Mouse (Mus musculus): Measurements from ENCODE around the gene Minpp1.
A peak's percentile ranks its signal among the peaks of the same experiment; 100 is the strongest.

The Minpp1 gene

DNA sequence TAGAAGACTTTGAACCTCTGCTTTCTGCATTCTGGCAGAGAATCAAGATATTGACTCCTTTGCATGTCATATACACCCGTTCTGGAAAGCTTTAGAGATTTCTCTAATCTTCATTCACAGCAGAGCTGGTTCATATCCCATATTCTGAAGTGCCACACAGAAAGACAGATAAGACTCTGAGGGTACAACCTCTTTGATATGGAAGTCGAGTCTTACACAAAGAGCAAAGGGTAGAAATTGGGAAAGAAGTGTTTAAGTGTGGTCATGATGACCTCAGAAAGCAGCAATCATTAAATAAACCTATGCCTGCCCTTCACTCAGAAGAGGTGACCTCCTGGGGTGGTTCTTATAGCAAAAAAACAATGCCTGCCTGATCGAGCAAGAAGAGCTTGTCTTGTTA is 43.2 kb downstream of the Minpp1 start:
- no peak for DNase-seq

DNA sequence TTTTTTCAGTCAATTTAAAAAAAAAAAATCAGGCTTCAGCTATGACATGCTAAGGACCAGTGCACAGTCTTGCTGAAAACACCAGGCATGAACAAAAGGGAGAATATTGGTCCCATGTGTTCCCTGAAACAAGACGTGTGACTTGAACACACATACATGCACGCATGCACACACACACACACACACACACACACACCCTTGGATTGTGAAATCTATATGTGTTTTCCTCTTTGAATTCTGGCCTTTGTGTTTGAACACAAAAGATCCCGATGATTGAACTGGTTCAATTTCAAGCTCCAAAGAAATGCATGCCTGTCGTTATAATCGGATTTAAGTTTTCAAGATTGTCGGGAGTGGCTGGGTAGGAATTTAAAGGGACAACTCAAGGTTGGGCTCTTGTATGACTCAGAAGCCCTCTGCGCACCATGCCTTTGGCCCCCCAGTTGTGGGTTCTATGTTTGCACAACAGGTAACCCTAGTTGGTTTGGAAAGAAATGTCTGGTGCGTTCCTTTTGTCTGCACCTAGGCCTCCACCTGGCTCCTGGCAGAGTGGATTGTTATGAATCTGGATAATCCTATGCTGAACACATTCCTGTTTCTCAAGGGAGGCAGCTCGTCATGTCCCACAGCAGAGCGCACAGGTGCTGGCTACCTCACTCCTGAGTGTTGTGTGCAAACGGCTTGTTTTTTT is 43.8 kb downstream of the Minpp1 start:
- no peak for DNase-seq

DNA sequence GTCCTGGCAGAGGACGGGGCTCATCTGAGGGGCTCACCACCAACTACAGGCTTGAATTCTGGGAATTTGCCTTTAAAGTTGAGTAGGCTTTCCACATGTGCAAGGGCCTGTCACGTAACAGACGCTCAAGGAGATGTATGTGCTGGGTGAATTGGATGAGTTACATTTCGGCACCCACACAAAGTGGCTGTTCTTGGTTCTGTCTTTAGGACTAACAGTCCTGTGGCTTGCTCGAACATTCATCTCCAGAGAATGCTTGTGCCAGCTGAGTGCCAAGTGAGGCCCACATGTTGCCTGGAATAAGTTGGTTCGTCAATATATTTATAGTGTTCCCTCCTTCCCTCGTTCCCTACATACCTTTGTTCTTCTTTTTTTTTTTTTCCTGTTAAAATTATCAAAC is 44.7 kb downstream of the Minpp1 start:
- DNase-seq, result no peak

DNA sequence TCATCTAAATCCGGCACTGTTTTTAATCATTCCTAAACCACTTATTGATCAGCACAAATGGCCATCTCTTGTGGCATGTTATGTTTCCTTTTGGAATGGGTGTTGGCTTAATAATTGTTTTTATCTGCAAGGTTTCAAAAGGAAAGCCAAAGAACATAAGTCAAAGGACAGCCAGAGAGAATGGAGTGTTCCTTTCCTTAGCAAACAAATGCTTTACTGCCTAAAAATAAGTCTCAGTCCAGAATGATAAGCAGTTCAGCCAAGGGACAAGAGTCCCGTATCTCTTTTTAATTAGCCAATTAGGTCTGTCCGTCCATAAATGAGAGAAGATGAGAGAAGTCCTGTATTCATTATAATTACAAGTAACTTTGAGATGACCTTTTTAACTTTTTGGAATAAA is 46.8 kb downstream of the Minpp1 start:
- DNase-seq, result peak; percentile 18

DNA sequence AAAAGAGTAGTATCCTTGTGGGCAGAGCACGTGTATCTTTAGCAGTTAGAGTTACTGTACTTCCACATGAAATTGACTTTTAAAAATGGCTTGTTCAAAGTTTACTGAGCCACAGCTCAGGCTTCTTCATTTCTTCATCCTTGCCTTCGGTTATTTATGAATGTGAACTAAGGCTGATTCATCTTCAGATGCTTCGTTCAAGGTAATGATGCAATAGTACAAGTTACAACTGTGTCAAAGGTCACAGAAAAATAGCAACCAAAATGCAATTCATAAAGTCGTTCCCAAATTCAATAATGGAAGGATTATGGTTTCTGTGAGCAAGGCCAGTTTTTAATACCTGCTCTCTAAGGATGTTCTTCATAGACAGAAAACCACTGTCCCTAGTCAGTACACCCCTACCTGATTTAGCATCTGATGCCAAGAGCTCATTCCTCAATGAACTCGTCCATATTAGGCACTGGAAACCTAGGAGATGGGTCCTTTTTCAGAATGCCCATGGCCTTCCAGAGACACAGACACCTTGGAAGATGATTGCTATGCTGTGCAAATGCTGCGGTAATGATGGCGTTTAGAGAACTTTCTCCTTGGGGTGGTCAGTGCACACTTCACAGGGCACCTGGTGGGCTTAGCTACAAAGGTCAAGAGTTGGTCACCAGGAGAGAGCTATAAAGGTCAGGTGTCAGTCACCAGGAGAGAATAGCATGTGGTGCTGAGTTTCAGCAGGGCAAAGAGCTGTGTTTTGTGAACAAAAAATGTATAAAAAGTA is 47.4 kb downstream of the Minpp1 start:
- peak; percentile 6 for DNase-seq

DNA sequence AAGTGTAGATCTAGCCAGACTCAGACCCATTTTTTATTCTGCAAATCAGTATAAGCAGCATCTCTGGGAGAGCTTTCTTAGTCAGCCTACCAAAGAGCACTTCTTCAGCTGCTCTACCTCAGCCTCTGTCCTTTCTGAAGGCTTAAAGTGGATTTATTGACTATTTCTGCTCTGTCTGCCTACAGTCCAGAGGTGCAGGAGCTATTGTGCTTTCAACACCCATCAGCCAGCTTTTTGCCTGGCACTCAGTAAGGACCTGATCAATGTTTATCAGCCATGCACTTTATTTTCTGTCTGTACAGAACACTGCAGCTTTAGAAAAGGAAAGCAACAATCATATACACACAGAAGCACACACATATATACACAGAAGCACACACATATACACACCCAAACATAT is 49.3 kb downstream of the Minpp1 start:
- no peak for DNase-seq

DNA sequence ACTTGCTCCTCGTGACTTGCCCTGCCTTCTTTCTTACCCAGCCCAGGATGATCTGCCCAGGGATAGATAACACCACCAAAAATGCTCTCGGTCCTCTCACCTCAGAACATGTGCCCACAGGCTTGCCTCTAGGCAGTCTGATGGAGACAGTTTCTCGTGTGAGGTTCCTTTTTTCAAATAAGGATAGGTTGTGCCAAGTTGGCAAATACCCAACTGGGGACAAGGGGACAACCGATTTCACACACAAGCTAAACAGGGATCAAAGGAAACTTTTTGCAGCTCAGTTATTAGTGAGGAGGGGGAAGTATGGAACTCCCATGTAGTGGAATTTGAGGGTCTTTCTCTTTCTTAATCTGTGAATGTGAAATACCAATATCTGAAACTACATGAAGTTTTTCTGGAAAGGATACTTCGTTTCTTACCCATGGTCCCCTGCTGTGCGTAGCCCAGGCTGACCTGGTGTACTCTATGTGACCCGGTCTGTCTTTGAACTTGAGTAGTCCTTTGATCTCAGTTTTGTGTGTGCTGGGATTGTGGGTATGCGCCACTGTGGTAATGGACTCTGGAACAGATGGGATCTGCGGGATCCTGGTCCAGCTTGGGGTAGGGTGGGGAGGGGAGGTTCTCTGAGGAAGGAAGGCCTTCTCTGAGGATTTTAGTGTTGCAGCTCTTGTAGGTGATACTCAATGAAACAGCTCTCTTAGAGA is 57.4 kb downstream of the Minpp1 start:
- DNase-seq, result no peak

DNA sequence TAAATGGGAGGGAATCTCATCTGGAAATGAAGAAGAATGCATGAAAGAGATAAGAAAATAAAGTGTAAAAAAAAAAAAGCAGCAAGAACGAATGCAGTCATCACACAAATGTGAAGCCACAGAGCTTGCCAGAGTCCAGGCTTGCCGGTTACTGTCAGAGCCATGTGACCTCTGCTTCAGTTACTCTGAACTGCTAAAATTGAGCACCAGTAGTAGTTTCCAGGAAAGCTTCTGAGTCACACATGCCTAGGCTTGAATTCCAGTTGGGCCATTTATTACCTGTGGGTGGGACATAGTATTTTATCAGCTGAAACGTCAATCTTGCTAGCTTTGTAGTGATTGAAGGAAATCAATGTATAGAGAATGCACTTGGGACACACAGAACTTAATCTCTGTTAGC is 61.8 kb downstream of the Minpp1 start:
- DNase-seq, result peak; percentile 27

DNA sequence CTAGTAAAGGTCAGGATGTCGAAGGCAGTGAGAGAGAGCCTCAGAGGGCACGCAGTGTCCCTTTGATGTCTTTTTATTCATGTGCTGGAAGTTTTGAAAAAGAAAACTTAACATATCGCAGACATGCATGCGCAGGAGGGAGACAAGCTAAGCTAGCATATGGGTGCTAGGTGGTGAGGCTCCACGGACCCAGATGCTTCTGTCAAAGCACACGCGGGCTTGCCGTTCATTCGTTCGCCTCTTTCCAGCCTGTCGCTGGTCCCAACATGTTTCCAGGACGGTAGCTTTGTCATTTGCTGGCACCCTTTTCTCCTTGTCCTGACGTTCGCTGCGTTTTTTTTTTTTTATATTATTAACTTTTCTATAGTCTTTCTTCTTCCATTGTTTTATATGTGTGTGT is 62.6 kb downstream of the Minpp1 start:
- no peak for DNase-seq

DNA sequence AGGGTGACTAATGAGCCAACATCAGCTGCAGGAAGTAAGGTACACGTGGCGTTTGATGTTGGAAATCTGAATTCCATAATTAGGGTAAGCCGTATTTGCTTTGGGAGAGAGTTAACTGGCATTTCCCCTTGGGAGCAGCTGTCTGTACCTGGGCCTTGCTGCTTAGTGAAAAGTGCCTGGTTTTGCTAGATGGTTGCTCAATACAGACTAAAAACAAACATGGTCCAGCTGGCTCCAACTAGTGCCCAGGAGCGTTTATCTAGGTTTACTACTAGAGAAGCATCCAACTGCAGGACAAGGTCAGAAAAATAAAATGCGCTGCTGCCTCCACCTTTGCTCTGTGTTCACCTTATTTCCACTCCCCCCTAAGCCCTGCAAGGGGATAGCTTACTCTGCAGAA is 64.9 kb downstream of the Minpp1 start:
- peak; percentile 15 for DNase-seq

DNA sequence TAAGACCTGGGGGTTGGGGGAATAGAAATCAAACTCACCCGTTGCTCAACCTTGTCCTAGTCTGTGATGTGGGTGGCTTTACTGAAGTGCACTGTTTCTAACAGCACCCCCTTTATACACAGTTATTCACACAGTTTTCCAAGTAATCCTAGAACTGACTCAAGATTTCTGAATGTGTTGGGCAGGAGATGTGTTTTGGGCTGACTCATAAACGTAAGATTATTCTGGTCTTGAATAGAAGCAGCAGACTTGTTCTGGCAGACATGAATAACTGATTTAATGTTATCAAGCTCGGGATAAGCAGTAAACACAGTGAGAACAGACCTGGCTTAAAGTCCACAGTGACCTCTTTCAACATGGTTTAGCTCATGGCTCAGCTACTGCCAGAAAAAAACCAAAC is 65.9 kb downstream of the Minpp1 start:
- DNase-seq, result peak; percentile 32

DNA sequence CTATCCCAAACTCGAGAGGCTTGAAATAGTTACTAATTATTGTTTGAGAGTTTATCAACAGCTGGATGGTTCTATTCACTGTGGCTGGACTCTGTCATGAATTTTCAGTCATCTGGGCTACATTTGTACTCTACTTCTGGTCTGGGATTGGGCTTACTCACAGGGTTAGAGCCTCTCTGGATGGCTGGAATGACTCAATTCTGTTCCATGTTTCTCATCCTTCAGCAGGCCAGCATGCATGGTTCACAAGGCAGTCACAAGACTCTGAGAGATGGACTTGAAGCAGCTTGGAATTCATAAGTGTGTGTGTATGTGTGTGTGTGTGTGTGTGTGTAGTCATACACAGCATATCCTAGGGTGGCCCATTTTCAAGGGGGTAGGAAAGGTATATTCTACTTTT is 66.5 kb downstream of the Minpp1 start:
- DNase-seq, result peak; percentile 3

DNA sequence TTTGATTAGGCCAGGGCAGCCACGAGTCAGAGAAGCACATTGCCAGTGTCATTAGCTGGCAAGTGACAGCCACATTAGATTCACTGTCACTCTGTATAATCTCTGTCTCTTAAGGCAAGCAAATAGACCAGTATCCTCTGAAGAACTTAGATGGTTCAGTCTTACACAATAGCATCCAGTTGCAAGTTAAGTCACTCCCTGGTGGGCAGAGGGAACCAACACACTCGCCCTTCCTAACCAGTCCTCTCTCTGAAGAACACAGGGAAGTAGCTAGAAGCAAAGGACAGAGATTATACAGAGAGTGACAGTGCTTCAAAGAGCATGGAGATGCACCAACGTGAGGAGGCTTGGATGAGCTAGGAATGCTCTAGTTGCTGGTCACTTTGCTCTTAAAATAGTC is 67.7 kb downstream of the Minpp1 start:
- no peak for DNase-seq

DNA sequence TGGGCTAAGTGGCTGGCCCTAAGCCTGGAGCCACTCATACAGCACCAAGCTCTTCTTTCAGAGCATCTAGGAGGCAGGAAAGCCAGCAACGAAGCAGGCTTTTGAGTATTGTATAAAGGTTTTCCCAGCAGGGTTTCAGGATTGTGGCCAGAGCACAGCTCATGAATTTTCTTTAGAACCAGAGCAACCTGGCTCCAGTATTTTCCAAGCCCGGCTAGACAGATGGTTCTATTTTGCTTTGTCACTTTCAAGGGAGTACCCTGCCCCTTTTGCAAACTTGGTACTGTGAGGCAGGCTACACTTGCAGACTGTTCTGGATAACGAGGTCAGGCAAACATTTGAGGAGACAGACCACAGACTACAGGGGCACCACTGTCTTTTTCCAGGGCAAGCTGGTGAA is 69.7 kb downstream of the Minpp1 start:
- no peak for DNase-seq

All from lung, postnatal 36 days (tissue).